Mouse (Mus musculus) stomach, postnatal 0 days (tissue): Measurements from ENCODE around the gene Hnrnpa2b1.

ENCODE experiments used
- CTCF ChIP-seq: IDR thresholded peaks from 2 replicates; pipeline ENCODE4 v1.5.1; 2016; ENCODE audit warnings: antibody characterized with exemption, low read depth, mild to moderate bottlenecking, moderate library complexity
- EP300 ChIP-seq: optimal IDR thresholded peaks from 2 replicates; pipeline ENCODE3; 2016; ENCODE audit warnings: antibody characterized with exemption

DNA sequence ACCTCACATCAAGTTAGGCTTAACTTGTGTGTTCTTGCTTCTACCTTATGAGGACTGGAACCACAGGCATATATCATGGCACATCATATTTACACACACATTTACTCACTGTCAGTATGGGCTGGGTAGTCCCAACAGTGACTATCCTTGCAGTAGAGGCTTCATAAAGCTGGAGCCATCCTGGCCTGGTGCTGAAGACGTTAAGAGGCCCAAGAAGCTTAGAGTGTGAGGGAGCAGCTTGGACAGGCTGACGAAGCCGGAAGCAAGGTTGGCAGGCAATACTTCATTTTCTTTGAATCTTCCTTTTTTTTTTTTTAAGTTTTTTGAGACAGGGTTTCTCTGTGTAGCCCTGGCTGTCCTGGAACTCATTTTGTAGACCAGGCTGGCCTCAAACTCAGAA, 14.2 kb upstream of the Hnrnpa2b1 start:
- no peak for TF ChIP-seq CTCF
- TF ChIP-seq EP300 = no peak
